Mouse (Mus musculus) CH12F3 (cell line): ENCODE measurements around the gene Prrc2b.

Source experiments
- in situ Hi-C: fragments of 300-500 bp; cut with MboI; formaldehyde crosslinking; loops from 2 replicates; pipeline ENCODE4 v1.14.3; 2020; ENCODE audit warnings: low sequenced_read_pairs

Gene Prrc2b

DNA sequence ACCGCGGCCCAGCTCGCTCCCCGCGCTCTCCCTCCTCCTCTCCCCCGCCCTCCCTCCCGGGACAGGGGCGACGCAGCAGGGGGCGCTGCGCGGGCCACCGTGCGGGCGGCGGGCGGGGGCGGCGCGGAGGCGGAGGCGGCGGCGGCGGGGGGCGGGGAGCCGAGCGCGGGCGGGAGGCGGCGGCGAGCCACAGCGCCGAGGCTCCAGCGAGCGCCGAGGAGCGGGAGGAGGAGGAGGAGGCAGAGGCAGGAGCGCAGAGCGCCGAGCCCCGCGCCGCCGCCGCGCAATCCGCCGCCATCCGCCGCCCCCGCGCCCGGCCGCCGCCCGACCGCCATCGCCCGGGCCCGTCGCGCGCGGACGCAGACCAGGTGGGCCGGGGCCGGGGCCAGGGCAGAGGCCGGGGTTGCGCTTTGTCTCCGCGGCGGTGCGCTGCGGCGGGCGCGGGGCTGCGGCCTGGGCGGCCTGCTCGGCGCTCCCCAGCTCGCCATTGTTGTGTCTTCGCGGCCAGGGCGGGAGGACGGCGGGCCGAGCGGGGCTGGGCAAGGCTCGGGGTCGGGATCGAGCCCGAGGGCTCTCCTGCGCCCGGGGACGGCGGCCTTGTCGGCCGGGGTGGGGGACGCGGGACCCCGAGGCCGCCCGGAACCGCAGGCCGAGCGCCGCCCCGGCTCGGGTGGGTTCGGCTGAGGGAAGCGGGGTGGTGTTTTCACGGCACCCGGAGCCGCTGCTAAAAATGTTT, at the start of gene Prrc2b:
Prrc2b (plus strand) TSS at position 159 of the 736 bp plus-strand sequence.
- in situ Hi-C loops = no loop called here

DNA sequence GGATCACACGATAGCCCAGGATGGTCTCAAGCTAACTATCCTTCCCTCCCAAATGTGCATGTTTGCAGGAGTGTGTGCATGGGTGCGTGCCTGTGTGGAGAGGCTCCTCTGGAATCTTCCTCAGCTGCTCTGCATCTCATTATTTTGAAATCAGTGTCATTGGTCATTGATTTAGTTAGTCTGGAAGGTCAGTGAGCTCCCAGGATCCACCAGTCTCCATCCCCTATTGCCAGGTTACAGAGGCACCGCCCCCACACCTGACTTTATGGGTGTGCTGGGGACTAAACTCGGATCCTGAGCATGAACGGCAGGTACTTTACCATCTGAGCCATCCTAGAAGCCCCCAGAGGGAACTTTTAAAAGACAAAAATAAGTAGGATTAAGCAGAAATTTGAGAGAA, 47.9 kb upstream of the Prrc2b start:
- in situ Hi-C loops = no loop called here

DNA sequence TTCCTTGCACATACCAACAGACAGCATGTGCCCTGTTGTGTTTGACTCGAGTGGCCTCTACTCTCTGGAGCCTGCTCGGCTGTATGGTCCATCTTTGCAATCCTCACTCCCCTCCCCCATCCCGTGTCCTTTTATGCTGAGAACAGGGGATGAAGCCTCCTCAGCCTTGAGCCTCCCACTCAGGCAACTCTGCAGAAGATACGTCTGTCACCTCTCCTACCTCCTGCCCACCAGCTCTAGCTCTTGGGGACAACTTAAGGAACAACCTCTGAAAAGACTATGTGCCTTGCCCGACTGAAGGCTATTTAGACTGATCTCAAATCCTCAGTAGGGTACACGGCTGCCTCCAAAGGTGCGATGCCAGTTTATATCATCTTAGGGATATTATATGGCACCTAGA, 47.3 kb upstream of the Prrc2b start:
- in situ Hi-C loops = no loop called here

DNA sequence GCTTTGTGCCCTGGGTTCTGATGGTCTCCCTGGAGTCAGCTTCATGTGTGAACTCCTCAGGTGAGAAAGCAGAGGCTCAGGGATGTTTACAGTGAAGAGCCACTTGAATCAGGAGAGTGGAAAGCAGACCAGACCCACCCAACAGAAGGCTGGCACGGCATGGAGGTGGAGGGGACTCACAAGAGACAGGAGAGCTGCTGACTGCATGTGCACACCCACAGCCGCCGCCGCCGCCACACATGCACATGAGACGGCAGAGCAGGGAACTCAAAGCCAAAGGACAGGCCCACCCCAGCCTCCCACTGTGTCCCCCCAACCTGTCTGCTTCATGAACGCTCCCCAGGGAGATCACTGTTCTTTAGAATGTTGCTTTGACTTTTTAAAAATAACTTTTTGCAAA, 46.8 kb upstream of the Prrc2b start:
- in situ Hi-C loops = no loop called here

DNA sequence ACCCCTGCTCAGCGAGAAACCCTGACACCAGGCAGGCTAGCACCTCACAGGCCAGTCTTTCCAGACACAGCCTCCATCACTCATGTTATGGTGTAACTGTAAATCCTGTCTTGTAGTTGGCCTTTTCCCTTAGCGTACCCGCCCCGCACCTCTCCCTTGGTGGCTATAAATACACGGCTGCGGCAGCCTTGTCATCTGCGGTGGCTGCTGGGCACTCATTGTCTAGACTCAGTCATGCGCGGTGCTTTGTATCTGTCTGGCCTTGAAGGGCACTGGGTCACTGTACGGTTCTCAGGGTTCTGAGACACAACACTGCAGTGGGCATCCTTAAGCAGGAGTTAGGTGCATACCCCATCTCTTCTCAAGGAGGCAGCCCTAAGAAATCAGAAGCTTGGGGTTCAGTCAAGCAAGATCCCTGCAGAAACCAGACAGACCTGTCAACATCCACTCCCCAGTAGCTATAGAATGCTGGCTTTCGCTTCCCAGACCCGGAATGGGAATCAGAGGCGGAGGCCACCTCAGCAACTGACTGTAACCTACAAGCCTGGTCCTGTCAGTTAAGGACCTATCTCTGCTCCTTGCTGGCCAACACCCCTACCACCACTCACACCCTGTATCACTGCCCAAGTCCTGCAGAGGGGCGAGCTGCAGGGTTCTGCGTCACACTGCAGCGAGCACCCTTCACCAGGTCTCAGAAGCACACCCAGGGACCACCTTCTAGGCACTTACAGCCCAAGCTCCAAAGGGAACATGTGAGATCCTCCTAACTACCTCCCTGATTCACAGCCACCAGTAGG, 45.6 kb upstream of the Prrc2b start:
- in situ Hi-C loops = no loop called here

DNA sequence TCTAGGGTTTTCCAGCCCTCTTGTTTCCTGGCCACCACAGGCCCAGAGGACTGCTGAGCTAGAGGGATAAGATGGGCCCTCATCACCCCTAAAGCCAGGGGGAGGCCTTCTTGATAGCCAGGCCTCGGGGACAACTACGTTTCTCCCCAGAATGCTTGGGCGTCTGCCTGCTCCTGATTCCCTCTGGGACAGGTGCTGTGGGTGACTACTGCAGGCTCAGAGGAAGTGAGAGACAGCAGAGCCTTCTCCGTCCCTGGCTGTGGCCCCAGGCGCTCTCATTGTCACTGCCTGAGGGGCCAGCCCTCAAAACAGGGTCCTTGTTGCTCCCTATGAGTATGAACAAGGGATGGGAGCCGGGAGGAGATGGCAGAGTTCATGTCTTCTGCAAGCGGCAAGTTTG, 45.0 kb upstream of the Prrc2b start:
- in situ Hi-C loops = no loop called here

DNA sequence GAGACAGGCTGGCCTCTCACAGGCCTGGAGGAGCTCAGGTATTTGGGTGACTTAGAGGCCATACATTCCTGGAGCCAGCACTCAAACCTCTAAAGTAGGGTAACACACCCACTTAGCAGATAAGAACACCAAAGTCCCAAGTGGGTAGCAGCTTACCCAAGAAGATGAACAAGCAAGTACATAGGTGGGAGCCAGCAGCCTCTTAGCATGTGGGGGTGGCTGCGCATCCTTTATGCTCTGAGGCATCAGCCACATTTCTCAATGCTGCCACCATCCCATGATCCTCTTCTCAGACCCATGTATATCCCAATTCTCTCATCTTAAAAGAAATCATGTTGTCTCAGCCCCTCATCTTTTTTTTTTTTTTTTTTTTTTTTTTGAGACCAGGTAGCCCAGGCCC, 39.6 kb upstream of the Prrc2b start:
- in situ Hi-C loops = no loop called here

DNA sequence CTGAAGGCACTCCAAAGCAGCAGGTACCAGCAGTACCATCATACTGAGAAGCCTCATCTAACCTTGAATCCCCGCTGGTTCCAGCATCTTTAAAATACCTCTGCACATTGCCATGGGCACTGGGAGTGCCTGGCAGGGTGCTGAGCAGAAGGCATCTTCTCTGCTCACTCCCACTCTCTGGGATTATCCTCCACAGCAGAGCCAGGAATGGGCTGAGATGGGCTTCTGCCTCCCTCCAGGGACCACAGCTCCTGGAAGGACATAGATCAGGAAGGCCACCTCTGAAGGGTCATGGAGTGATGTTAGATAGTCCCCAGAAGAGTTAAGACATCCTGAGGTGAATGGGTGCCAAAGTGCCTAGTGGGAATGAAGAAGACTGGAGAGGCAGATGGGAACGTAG, 38.3 kb upstream of the Prrc2b start:
- in situ Hi-C loops = no loop called here

DNA sequence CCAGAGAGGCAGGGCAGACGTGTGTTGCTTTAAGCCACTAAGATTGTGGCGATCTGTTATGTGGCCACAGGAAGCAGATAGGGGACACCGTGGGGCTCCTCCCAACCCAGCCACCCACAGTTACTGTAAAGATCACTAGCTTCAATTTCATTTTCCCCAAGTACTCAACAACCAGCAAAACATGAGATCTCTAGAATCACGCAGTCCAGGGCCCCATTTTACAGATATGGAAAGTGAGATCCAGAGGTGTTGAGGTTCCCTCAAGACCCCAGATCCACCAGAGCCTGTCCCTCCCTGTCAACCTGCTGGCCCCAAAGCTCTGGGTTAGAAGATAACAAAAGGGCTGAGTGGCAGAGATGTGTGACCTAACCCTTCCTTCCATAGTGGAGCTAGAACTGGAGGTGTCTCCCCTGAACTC, 35.0 kb upstream of the Prrc2b start:
- in situ Hi-C loops = no loop called here

DNA sequence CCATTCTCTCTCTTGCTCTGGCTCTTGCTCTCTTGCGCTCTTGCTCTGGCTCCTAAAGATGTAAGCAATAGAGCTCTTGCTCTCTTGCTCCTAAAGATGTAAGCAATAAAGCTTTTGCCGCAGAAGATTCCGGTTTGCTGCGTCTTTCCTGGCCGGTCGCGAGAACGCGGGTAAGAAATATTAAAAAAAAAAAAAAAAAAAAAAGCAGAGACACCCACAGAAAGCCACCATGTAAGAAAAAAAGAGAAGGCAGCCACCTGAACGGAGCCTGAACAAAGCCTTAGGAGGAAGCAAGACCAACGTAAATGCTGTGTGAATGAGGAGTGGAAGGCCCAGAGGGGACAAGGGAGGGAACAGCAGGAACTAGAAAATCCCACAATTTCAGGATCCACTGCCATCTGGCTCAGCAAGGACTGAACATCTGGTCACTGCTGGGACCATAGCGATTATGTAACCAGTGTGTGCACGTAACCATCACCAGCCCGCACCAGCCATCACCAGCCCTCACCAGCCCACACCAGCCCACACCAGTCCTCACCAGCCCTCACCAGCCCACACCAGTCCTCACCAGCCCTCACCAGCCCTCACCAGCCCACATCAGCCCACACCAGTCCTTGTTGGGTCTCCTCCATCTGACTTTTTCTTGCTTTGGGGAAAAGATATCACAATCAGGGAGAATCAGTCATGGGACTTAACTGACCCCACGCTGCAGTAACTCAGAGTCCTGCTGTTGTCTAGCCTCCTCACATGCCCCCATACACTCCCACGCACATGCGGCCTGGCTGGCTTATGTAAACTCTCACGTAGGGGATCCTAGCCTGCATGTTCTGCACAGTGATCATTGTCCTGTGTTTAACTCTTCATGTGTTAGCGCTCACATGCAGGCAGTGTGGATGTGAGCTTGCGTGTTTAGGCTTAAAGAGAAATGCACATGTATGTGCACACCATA, 30.8 kb upstream of the Prrc2b start:
- in situ Hi-C loops = no loop called here

DNA sequence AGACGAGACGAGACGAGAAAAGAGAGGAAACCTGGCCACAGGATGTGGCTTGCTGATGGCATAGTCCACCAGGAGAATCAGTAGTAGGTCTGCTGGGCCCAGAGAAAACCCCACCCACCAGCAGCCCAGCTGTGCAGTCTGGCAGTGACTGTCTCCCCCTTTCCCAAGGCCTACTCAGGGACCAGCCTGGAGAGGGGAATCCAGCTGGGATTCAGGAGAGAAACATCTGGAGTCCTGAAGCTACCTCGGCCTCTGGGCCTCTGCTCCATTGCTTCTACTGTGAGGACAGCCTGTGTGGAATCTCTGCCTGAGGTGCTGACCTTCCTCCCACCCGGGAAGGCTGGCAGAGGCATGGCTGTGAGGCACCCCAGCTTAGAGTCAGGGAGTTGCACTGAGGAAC, 29.7 kb upstream of the Prrc2b start:
- in situ Hi-C loops = no loop called here

DNA sequence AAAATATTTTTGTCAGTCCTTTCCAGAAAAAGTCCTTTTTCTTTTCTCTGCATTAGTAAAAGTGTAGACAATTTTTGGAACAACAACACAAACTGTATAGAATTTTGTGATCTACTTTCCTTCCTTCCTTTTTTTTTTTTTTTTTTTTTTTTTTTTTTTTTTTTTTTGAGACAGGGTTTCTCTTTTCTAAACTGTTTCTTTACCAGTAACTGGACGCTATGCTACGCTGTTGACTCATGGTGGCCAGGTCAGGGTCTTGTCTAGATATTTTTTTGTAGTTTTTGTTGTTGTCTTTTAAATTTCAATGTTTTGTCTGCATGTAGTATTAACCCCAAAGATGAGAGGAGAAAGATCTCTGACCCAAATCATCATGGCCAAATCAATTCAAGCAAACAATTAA, 29.1 kb upstream of the Prrc2b start:
- in situ Hi-C loops = no loop called here

DNA sequence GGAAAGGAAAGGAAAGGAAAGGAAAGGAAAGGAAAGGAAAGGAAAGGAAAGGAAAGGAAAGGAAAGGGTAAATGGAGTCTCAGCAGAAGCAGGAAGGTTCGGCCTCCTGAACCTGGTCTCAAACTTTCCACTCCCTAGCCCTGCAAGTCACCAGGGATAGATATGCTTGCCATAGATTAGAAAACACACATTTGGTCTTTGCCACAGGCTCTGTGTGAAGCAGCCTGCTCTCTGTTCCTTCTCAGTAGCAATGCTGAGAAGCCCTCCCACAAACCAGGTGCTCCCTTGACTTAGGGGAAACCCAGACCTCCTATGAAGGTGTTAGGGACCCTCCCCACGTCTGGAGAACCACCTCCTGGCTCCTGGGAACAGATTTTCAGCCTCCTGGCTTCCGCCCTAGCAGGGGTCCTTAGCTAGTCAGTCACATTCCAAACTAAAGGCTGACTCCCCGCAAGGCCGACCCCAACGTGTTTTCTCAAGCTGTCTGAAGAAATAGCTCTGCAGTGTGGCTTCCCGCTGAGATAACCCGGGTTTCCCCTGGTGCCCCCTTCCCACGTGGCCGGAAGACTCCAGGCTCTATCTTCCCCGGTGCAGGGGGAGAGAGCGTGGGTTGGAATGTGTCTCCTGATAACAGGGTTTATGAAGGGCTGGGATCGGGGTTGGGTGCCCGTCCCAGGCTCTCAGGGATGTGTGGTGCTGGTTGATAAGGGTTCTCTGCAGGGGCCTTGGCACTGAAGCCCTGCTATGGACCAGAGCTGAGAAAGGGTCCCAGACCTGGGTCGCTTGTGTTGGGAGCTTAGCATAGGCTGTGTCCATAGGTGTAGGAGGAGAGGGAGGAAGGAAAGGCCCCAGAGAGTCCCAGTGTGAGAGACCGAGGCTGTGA, 23.0 kb upstream of the Prrc2b start:
- in situ Hi-C loops = no loop called here

DNA sequence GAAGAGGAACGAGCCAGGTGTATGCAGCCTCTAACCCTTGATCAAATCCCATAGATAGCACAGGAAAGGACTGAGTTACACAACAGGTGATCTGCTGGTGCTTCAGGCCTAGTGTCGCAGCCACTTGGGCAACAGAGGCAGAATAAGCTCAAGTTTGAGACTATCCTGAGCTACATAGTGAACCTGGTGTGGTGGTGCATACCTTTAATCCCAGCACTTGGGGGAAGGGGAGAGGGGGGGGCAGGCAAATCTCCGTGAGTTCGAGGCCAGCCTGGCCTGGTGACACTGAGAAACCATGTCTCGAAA, 22.4 kb upstream of the Prrc2b start:
- in situ Hi-C loops = no loop called here

DNA sequence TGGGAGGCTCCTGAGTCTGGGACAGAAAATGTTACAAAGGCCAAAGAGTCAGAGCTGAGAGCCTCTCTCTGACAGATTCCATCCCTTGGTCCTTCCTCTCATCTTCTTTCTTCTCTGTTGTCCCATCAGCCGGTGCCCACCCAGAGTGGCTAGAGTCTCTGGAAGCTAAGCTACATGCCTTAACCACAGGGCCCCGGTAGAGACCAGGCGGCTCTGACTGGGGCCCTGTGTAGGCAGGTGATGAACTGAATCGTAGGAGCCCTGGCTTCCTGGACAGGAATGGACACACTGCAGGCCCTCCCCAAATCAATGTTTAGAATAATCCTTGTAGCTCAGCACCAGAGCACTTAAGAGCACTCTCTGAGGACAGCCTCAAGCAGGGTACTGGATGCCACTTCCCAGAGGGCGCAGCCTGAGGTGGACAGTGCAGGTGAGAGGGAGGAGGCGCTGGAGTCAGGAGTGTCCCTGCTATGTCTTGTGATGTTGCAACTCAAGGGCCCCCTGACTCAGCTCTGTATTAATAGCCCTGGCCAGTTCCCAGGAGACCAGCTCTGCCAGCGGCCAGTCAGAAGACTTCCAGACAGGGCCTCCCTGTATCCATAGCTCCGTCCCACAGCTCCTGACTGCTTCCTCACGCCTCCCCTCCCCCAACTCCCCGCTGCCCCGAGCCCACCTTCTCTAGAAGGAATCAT, 21.4 kb upstream of the Prrc2b start:
- in situ Hi-C loops = no loop called here

DNA sequence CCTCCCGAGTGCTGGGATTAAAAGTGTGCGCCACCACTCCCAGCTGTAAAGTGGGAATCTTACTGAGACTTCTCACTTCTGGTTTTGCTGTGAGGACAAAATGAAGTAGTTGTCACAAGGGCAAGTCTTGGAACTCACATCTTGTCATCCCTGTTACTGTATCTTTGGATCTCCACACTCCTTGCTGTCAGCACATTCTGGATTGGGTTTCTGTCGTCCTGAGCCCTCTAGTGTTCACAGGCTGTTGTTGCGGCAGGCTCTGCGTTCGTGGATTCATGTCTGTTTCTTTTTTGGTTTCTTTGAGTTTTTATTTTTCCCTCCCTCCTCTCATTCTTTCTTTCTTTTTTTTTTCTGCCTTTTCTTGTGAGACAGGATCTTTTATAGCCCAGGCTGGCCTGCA, 20.4 kb upstream of the Prrc2b start:
- in situ Hi-C loops = no loop called here

DNA sequence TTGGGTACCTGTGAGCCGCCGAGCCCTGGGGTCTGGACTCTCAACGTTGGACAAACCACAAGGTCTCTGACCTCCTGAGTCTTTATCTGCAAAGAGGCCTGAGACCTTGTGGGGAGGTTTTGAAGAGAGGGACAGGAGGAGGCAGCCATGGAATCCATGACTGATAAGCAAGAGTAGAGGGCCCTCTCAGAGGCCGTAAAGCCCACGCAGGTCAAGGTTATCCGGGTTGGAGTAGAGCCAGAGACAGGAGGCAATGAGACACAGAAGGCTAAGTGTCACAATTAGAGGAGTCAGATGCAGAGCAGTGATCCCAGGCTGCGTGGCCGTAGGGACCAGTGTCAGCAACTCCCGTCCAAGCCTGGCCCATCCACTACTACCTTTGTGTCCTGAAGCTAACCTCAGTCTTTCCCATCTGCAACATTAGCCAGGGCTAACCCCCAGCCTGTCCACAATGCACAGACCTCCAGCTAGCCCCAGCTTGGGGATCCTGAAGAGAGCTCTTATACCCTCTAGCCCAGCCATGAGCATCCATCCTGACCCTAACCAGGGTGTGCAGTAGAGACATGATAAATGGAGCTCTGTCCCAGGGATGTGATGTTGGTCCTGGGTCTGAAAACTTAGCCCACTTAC, 19.6 kb upstream of the Prrc2b start:
- in situ Hi-C loops = no loop called here

DNA sequence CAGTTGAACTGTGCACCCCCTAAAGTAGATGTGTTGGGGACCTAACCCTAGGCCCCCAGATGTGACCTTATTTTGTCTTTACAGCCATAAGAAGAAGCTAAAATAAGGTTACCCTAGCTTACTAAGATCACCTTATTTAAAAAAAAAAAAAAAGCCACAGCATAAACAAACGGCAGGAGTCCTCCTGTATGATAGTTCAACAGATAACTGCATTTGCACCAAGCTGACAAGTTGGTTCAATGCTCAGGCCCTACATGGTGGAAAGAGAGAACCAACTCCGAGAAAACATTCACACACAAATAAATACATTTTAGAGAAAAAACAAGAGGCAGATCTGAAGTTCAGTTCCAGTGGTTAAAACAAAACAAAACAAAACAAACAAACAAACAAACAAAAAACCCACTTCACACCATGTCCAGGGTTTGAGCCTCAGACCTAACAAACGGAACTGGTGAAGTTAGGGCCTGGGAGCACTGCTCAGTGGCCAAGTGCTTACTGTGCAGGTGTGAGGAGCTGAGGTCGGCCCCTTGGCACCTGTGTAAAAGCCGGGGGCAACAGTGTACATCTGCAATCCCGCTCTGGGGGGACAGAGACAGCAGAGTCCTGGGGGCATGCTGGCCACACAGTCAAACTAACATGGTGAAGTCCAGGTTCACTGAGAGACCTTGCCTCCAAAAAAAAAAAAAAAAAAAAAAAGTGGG, 18.9 kb upstream of the Prrc2b start:
- in situ Hi-C loops = no loop called here

DNA sequence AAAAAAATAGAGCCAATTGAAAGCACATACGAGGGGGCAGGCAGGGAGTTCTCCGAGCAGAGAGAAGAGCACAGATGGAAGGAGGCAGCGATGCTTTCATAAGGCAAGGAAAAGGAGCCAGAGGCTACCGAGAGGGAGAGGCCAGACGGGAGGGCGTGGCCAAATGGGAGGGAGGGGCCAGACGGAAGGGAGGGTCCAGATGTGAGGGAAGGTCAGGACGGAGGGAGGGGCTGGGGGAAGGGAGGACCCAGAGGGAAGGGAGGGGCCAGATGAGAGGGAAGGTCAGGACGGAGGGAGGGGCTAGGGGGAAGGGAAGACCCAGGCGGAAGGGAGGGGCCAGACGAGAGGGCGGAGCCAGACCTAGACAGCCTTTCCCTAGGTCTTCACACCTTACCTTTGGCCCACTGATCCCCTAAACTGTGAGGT, 18.3 kb upstream of the Prrc2b start:
- in situ Hi-C loops = no loop called here
